Mouse (Mus musculus) spleen, postnatal 10 days (tissue): Measurements from ENCODE around the gene Celf1.

Source experiments
- DNase-seq, 2 experiments: peaks; one replicate each; pipeline ENCODE4 v3.0.0; 2021 to 2022; ENCODE audit warnings: low spot score in 2 of 2

The Celf1 gene

DNA sequence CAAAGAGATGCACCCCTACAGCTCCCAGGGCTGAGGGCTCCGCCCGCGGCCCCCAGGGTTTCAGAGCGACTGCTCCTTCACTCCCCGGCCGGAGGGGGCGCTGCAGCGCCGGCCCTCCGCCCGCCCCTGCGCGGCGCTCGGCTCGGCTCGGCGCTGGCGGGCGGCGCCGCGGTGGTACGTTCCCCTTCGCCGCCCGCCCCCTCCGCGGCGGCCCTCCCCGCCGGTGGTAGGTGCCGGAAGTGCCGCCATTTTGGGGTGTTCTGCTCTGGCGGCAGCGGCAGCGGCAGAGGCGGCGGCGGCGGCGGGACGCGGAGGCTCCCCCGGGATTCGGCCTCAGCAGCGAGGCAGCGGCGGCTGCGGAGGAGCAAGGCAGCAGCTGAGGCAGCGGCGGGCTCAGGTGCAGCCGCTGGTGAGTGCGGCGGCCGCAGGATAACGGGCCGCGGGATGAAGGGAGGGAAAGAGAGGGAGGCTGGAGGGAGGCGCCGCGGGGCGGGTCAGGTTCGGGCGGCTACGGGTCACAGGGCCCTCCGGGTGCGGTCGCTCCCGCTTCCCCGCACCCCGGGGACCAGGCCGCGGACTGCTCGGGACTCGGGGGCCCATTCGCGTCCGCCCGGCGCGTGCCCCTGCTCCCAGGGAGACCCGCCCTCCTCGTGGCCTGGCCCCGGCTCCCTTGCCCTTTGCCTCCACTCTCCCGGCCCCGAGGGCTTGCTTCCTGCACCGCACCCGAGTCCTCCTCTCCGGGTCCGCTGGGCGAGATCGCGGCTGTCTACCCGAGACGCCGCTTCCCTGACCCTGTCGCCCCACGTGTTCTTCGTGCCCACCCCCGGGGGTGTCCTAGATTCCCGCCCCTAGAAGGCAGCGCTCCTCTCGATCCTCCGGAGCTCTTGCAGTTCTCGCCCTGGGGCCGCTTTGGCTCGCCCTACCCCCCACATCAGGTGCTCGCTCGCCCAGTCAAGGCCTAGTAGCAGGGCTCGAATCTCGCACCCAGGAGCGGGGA lies at the start of gene Celf1:
Celf1 (plus strand) TSS at position 150 of the 997 bp plus-strand sequence.
- peak; percentile 84 to 90 for DNase-seq

DNA sequence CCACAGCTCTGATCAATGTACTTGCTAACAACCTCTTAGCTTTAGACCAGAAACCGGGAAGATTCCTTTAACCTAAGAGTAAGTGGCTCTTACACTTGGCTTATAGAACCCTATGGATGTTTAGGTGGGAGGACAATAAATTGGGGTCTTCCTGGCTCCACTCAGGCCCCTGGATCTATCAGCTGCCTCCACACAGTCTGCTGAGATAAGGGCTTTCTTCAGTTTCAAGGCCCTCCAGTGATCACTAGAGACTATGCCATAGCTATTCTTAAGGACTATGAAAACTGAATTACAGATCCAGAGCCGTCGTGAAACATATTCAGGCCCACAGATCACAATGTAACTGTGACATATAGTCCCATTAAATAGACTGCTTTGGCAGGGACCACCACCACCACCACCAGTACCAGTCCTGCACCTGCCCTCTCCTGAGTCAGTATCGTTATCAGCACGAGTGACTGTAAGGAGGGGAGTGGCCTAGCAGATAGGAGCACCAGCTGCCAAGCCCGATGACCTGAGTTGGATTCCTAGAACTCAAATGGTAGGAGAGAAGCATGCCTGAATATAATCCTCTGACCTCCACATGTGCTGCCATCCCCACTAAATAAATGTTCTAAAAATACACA lies 46.4 kb upstream of the Celf1 start:
- peak; percentile 22 to 33 for DNase-seq

DNA sequence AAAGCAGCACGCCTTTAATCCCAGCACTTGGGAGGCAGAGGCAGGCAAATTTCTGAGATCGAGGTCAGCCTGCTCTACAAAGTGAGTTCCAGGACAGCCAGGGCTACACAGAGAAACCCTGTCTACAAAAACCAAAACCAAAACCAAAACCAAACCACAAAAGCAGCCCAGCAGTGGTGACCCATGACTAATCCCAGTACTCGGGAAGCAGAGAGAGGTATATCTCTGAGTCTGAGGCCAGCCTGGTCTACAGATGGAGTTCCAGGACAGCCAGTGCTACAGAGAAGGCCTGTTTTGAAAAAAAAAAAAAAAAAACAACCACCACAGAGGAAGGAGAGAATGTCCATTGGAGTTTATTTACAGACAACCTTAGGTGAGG lies 45.9 kb upstream of the Celf1 start:
- peak in 1 of 2 experiments; percentile 28 for DNase-seq

DNA sequence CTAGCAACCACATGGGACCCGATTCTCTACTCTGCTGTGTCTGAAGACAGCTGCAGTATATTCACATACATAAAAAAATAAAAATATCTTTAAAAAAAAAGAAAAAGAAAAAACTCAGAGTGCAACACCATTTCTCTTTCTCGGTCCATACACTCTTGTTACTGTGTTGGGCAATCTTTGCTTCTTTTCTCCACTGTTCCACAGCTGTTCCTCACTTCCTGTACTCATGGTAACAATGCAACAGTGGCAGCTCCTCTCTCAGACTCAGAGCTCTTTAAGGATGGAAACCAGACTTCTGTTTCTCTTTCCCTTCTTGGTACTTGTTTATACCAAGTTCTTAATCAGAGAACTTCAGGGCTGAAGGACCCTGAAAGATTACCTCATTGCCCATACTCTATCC lies 36.8 kb upstream of the Celf1 start:
- DNase-seq: no peak

DNA sequence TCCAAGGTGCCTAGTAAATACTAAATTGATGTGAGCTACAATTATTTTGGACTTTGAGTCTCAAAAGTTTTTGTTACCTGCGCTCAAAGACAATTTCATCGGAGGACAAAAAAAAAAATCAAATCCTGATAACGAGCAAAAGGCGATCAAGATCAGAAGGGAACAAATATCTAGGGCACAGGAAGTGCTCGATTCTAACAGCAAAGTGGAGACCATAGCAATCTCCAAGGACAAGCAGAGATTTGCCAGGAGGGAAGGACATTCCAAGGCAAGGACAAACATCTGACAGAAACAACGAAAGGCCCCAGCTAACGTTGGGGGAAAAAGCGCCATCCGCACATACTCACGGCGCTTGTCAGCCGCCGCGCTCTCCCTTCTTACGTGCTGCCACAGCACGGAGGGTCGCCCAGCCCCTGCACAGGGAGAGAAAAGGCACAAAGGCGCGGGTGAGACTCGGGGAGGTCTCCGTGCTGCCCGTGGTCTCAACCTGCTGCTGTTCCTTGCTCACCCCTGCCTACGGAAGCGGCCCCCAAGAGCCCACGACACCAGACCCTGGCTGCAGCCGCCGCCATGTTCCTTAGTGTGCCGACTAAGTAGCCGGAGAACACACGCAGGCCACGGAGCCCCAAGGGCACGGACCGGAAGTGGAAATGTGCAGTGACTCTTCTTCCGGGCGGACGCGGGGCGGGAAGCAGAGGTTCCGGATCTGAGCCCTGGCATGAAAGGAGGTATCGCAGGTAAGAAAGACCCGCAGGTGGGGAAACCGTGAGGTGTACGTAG lies 35.9 kb upstream of the Celf1 start, which contains the start of the genes Kbtbd4 and Ndufs3:
Kbtbd4 (plus strand) TSS at position 665 of the 780 bp plus-strand sequence.
Ndufs3 (minus strand) TSS at position 752 of the 780 bp plus-strand sequence.
- DNase-seq: peak; percentile 87 to 91

DNA sequence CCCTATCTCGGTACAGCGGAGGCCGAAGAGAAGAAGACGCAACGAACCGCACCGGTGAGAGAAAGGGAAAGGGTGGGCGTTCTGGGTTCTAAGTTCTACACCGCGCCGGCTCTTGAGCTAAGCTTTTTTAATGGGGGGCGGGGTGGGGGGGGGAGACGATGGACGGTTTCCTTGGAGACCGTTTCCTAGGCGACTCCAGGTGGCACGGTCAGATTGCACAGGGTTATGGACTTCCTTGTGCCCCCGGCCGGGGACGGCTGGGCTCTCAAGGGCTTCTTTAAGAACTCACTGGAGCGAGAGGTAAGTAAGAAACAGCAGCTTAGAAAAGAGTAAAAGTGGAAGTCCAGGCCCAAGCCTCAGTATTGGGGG lies 35.3 kb upstream of the Celf1 start:
- peak in 1 of 2 experiments; percentile 67 for DNase-seq

DNA sequence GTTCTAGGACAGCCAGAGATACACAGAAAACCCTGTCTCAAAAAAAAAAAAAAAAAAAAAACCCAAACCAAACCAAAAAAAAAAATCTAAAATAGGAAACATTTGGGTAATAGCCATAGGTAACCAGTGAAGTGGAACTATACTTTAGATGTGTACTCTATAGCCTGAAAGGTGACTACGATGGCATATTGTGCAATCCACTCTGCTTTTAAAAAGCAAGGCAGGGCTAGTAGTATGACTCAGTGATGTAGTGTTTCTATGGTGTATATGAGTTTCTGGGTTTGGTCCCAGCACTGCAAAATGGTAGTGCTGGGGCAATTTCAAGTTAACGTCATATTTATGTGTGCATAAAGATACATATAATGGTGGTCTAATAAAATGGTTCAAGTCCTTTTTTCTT lies 33.5 kb upstream of the Celf1 start:
- DNase-seq: no peak

DNA sequence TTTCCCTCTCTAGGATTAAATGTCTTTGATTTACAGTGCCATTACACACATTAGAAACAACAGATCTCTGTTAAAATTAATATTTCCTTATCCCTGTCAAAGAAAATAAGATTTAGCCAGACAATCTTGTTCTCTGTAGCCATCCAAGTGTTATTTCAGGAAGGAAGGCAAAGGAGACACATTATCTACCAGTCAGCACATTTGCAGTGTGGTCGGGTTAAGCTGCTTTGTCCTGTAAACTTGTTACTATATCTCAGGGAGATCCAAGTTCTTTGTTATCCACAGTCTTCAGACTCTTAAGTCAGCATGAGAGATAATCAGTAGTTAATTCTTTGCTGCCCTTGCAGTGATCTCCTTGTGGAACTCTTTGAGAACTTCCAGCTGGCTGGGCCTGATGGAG lies 29.3 kb upstream of the Celf1 start:
- no peak for DNase-seq

DNA sequence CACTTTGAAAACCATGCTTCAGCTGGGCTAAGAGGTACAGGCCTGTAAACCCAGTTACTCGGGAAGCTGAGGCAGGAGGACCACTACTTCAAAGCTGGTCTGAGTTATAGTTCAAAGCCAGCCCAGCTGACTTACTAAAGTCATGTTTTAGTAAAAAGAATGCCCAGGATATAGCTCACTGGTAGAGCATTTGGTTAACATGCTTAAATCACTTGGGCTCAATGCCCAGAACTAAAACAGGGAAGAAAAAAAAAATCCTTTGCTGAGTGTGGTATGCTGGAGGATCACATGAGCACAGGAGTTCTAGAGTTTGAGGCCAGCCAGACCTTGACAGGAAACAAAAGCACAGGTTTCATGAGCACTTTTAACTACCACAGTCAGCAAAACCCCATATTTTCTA lies 28.5 kb upstream of the Celf1 start:
- DNase-seq: no peak

DNA sequence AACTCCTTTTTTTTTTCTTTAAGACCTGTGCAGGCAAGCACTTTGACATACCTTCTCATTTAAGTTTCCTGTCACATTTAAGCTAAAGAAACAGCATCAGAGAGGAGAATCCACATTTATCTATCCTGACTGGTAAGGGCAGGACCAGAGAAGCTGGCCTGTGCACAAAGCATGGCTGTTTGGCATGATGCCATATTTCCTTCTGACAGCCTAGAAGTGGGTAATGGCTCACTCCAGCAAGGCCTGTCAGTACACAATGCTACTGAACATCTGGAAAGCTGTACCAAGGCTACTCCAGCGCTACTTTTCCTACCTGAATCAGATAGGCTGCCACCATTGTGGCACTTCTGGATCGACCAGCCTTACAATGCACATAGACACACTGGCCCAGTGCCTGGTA lies 26.5 kb upstream of the Celf1 start:
- DNase-seq: no peak

DNA sequence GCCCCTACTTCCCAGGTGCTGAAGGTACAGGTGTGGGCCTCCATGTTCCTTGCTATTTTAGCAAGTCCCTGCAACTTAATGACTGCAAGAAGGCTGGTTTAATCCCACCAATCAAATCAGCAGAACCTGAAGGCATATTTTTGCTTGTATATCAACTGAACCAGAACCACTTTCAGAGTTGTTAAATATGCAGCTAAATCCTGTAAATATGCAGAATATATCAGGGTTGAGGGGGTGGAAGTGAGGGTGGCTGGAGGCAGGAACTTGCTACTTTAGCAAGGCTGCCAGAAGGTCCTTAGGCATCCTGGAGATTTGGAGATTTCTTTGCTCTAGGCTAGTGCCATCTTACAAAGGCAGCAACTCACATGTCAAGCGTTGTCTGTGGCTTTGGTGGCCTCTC lies 24.7 kb upstream of the Celf1 start:
- no peak for DNase-seq

DNA sequence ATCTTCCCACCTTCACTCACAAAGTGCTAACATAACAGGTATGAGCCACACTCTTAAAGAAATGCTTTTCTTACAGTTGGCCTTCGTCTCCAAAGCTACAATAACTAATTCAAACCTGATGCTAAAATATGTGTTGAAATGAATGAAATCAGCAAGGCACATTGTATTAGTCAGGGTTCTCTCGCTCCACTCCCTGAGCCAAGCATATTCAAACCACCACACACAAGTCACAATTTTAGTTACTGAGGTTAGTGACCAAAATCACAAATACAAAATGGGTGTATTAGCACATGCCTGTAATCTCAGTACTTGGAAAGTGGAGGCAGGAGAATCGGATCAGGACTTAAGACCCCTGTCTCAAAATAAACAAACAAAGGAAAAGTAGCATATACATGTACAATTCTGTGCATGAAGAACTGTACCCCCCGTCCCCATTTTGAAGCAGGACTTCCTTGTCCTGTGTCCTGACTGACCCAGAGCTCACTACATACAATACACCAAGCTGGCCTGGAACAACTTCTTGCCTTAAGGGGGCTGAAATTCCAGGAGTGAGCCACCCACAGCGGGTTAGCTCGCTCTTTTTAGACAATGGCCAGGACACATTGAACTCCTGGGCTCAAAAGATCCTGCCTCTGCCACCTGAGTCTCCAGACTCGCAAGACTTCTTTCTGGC lies 23.5 kb upstream of the Celf1 start:
- DNase-seq: no peak

DNA sequence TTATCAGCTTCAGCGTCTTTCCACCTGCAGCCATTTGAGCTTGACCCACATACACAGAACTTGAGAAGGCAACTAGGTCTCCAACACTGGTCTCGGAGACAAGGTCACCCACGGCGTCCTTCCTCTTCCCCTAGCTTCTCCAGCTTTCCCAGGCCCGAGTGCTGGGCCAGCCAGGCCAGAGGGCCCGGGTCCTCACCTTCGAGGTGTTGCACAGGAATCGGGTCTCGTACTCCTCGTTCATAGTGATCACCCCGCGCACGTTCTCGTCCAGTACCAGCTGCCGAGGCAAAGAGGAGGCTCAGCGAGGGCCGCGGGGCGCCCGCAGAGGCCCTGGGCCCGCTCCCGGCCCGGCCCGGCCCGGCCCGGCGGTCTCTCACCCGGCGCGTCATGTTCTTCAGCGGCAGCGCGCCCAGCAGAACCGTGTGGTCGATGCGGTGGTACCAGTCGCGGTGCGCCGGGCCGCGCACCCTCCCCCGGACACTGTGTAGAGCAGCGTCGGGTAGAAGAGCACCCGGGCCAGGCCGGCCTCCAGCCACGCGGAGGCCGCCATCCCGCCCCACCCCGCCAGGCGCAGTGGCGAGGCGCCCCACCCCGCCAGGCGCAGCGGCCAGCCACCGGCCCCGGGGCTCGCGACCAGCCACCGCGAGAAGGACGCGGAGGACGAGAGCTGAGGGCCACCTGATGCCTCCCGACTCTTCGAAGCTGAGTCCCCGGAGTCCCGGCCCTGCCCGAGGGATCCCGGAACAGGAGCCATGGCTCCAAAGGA lies 22.8 kb upstream of the Celf1 start:
- DNase-seq: peak; percentile 75 to 79

DNA sequence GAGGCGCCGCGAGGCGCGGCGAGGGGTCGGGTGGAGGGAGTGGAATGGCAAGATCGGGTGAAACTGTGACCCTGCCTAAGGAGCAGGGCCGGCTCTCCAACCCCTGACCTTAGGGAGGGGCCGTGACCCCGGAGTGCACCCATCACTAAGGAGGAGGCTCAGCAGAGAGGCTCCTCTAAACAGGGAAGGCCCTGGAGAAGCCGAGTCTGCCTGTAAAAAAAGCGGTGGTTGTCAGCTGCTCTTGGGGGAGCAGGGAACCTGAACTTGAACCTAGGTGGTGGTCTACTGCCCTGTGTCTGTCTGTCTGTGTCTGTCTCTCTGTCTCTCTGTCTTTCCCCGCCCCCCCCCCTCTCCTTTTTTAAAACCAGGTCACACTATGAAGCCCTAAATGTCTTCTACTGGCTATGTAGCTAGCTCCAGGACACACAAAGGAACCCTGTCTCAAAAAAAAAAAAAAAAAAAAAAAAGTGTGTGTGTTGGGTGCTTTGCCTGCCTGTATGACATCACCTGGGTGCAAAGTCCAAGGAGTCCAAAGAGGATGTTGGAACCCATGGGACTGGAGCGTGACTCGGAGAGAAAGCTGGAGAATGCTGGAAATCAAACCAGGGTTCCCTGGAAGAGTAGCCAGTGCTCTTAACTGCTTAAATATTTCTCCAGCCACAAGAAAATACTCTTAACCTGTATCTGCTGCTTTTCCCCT lies 22.0 kb upstream of the Celf1 start:
- no peak for DNase-seq

DNA sequence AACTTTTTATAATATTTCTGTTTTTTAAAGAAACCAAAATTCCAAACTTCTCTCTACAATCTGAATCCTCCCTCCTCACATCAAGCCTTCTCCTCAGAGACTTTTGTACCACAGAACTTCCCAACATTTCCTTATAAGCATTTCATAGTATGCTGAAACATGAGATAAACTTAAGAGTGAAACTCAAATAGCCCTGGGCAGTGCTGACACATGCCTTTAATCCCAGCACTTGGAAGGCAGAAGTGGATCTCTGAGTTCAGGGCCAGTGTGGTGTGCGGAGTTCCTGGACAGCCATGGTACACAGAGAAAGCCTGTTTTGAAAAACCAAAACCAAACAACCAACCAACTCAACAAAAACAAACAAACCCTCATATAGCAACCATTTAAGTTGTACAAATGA lies 19.0 kb upstream of the Celf1 start:
- no peak for DNase-seq

DNA sequence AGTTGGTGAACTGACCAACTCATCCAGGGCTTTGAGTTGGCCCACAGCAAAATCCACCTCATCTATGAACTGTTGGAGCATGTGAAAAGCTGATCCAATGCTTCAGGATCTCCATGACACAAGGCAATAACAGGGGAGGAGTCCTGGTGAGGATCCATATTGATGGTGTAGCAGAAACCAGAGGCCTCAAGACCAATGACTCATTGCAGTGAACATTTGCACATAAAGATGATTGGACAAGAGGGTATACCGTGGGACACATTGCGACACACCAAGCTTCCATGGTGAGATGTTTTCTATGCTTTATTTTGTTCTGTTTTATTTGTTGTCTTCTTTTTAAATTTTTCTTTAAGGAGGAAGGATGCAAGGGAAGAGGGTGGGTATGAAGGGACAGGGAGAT lies 17.5 kb upstream of the Celf1 start:
- DNase-seq: no peak

DNA sequence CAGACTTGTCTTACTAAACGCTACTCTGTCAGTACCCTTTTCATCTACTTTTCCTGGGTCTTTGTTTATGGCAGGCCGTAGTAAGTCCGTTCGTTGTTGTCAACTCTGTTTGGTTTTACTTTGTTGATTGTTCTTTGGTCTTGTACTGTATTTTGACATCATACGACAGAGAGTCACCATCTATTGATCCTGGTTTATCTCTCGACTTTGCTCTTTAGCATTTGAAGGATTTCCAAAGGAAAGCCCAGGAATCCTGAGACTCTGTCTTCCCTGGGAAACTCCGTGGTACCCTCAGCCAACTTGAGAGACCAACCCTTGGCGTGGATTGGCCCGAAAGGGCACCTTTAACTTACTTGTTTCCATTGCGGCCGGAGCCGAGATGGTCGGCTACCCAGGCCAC lies 11.6 kb upstream of the Celf1 start:
- DNase-seq: no peak

DNA sequence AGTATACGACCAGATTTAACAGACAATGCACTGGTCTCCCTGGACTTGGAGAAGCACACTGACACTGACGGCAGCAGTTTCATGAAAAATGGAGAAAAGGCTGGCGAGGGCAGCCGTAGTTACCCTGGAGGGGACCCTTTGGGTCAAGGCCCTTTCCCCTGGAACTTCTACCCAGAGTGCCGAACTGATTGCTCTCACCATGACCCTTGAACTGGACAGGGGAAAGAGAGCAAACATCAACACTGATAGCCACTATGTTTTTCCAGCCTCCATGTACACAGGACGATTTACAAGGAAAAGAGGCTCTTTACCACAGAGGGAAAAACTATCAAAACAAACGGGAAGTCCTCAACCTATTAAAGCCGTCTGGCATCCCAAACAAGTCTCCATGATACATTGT lies 8.4 kb upstream of the Celf1 start:
- DNase-seq: no peak

DNA sequence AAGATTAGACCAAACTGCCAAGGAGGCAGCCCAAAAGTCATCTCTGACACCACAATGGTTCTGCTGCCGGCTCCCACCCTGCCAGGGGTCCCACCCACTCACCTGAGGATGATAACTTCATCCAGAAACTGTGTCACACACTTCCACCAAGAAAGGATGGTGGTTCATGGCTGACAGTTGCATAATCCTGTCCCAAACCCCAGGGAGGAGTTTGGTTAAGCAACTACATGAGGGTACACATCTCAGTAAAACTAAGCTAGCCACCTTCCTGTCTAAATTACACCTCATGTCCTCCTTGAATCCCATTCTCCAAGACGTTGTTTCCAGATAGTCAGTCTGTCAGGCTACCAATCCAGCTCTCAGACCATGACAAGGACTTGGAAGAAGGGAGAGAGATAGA lies 7.9 kb upstream of the Celf1 start:
- DNase-seq: no peak

DNA sequence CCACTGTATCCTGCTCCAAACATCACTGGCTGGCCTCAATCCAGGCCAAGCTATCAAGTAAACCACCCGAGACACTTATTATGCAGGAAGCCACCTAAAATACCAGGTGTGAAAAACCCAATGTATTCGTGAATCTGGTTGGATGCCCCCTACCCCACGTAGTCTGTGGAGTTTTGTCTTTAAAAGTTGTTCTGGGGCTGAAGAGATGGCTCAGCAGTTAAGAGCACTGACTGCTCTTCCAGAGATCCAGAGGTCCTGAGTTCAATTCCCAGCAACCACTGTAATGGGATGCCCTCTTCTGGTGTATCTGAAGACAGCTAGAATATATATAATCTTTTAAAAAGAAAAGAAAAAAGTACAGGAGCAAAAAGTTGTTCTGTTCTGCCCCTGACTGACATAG lies 1.8 kb upstream of the Celf1 start:
- no peak for DNase-seq
